Mouse (Mus musculus): ENCODE results near the gene Runx1.

Runx1 gene

GRCm38 (mm10) chr16:92826683-92827082 lies 734 bp upstream of the Runx1 start:
- DNase-seq (ENCODE audit: low spot score in 2 of 2): no peak

DNA sequence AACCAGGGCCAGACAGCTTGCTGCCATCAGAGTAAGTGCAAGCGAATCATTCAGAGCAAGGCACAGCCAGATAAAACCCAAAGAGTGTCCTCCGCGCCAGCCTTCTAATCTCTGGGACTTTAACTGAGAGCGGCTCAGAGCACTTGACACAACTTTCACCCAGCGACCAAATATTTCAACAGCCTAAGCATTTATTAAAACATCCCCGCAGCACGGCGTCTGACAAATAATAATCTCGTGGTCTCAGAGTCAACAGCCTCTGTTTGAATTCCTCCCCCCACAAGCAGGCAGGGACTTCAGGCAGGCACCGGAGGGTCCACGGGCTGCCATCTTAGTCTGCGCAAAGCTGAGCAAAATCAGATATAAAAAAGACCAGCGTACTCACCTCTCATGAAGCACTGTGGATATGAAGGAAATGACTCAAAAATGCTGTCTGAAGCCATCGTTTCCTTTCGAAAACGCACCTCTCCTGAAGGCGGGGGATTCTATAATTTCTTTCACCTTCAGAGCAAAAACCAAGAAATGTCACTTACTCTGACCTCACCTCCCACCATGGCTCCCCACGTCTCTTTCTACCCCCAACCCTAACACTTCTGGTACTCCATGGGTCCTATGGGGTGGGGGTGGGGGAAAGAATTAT lies 625 bp downstream of the Runx1 start:
- DNase-seq (ENCODE audit: low spot score in 2 of 2): no peak

GRCm38 (mm10) chr16:92824723-92825203 lies 1.2 kb downstream of the Runx1 start:
- no peak for DNase-seq (ENCODE audit: low spot score in 2 of 2)

DNA sequence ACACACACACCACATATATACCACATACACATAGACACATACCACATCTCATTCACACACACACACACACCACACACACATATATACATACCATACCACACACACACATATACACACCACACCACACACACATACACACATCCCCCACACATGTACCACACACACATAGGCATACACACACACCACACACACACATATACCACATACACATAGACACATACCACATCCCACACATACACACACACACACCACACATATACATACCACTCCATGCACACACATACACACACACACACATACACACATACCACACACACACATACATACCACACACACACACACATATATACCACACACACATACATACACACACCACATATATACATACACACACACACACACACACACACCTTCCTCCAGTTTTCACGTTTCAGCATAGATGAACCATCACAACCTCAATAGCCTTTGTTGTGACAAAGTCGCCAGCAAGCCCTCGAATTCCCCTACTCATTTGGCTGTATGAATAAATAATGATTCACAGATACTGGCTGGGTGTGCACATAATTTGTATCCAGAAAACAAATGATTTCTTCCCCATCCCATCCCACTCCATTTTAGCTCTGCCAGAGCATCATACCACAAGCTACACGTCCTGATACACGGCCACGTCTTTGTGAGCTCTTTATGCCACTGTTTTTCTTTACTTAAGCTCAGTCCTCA lies 1.8 kb downstream of the Runx1 start:
- DNase-seq (ENCODE audit: low spot score in 2 of 2): no peak

GRCm38 (mm10) chr16:92823381-92823862 lies 2.5 kb downstream of the Runx1 start:
- DNase-seq (ENCODE audit: low spot score in 2 of 2): no peak

DNA sequence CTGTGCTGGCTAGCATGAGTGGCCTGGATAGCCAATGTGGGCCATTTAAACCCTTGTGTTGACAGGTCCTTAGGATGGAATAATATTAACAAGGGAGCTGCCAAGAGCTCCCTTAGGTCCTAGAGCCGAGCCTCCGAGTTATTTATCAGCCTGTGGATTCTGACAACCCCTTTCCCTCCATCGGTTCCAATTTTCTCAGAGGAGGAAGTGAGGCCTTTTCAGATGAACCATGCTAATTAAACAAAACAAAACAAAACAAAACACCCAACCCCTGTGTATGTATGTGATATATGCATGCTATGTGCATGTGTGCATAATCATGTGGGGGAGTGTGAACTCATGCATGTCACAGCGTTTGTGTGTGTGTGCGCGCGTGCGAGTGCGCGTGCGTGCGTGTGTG lies 3.3 kb downstream of the Runx1 start:
- no peak for DNase-seq (ENCODE audit: low spot score in 2 of 2)

- no peak for DNase-seq (ENCODE audit: low spot score in 2 of 2)
These were observed 3.9 kb downstream of the Runx1 start for GRCm38 (mm10) chr16:92821938-92822629.

GRCm38 (mm10) chr16:92821596-92821937 lies 4.4 kb downstream of the Runx1 start:
- no peak for DNase-seq (ENCODE audit: low spot score in 2 of 2)

DNA sequence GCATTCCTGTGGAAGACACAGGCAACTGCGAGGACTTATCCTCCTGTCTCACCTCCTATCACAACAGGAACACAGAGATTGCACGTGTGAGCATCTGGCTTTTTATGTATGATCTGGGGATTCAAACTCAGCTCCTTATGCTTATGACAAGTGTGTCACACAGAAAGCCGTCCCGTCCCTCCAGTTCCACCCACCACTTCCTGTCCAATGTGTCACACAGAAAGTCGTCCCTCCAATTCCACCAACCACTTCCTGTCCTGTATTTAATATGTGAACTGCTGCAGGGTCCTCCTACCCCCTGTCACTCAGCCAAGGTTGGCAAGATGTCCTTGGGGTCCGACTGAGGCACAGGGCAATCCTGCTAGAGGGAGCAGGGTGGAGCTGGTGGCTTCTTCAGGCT lies 5.5 kb downstream of the Runx1 start:
- no peak for DNase-seq (ENCODE audit: low spot score in 2 of 2)

DNA sequence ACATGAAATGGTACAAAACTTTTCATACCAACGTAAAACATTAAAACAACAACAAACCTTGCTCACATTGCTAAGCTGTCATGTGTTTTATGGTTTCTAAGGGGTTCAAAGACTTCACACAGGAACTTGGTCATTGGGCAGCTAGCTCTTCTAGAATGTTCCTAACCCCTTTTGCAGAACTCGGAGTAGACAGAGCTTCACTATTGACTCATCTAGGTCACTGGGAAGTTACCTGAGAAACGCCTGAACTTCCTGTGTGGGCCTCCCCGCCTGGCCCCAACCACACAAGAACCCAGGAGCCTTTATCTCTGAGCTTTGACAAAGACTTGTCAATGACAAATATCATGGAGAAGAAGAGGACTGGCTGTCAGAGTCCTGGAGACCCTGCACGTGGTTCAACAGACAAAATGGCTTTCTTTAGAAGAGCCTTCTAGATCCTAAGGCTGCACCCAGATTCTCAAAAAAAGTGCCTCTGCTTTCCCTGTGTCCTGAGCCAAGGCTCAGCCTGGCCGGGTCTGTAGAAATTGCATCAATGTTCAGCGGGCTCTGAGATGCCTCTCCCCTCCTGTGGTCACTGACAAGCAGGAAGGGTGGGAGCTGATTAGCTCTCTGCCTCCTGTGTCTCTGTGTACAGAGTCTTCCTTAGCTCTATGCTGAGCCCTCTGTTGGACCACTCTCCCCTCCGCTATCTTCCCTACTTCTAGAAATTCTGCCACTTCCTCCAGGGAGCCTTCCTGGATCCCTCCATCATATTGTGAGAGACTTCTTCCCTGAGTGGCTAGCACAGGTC lies 7.3 kb downstream of the Runx1 start:
- DNase-seq (ENCODE audit: low spot score in 2 of 2): no peak

GRCm38 (mm10) chr16:92816092-92816491 lies 9.9 kb downstream of the Runx1 start:
- no peak for DNase-seq (ENCODE audit: low spot score in 2 of 2)

- no peak for DNase-seq (ENCODE audit: low spot score in 2 of 2)
These were observed 10.8 kb downstream of the Runx1 start for GRCm38 (mm10) chr16:92815195-92815527.

- no peak for DNase-seq (ENCODE audit: low spot score in 2 of 2)
These were observed 11.4 kb downstream of the Runx1 start for GRCm38 (mm10) chr16:92814366-92815194.

DNA sequence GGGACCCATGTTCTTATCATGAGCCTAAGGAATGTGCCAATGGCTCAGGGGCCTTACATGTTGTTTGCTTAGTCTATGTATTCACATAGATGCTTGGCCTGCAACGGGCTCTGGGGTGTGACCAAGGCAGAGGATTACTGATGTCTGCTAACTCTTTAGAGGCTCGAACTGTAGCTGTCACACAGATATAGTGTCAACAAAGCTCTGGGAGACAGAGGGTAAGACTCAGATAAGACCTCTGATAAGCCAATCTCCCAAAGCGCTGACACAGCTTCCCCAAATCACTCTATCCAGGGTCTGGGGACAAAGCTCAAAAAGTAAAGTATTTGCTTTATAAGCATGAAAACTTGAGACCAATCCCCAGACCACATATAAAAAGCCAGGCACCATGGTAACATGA lies 13.5 kb downstream of the Runx1 start:
- no peak for DNase-seq (ENCODE audit: low spot score in 2 of 2)

DNA sequence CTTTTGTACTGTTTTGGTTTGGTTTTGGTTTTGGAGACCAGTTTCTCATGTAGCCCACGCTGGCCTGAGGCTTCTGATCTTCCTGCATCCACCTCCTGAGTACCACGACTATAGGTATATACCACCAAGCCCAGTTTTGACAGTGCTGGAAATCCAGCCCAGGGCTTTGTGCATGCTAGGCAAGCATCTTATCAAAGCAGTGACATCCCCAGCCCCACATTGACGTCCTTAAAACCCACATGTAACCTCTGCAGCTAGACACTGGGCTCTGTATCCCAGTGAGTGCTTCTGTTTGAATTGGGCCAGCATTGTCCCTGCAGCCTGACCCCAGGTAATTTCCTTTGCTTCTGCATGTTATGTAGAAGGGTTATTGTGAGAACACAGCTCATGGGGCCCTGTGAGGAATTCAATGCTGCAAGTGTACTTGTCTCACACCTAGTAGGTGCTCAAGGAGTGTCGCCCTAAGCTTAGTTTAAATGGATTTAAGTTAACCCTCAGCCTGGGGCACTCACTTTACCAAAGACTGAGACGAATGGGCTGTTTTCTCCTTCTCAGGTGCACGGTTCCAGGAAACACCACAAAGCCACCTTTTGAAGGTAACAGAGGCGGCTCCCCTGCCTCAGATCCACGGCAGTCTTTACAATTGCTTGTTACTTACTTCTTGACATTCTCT lies 15.2 kb downstream of the Runx1 start:
- DNase-seq (ENCODE audit: low spot score in 2 of 2): no peak

DNA sequence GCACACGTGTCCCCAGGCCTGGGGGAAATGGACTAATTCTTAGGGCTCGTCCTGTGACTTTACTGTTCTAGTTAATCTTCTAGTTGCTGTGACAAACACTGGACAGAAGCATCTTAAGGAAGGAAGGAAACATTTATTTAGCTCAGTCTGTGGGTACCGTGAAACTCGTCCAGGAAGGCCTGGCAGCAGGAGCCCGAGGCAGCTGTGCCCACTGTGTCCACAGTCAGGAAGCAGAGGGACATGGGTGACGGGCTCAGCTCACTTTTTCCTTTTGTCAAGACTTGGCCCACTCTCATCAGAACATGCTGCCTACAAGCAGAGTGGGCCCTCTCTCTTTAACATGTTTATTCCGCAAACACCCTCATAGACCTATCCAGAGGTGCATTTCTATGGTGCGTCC lies 18.2 kb downstream of the Runx1 start:
- DNase-seq (ENCODE audit: low spot score in 2 of 2): no peak

- no peak for DNase-seq (ENCODE audit: low spot score in 2 of 2)
These were observed 22.8 kb downstream of the Runx1 start for GRCm38 (mm10) chr16:92803076-92803580.

DNA sequence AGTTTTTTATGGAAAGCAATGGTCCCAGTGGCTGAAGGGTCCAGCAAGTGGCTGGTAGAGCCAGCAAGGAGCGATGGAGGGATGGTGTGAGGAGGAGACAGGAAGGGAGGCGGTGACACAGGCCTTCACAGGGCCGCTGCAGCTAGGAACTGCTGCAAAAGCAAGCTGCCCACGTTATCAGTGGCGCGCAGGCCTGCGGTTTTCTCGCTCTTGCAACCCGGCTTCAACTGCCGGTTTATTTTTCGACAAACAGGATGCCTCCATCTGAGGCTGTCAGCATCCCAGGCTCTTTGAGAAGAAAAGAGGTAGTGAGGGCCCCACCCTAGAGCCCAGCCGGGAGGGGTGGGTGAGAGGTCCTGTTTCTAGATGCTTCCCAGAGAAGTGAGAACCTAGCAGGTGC lies 24.4 kb downstream of the Runx1 start:
- DNase-seq (ENCODE audit: low spot score in 2 of 2): no peak

- no peak for DNase-seq (ENCODE audit: low spot score in 2 of 2)
These were observed 25.1 kb downstream of the Runx1 start for GRCm38 (mm10) chr16:92800845-92801244.

DNA sequence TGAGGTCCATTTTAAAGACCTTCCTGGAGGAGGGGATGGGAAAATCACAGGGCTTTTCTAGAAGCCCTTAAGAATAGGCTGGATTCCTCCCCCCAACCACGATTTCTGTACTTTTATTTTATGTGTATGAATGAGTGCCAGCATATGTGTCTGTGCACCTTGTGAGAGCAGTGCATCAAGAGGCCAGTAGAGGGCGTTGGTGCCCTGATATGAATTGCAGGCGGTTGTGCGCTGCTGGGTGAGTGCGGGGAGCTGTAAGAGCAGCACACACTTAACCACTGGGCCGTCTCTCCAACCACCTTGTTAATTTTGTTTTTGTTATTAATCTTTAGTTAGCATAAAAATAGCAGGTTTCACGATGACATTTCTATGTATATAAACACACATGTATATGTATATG lies 26.0 kb downstream of the Runx1 start:
- no peak for DNase-seq (ENCODE audit: low spot score in 2 of 2)
